Mouse (Mus musculus) bone marrow, adult 2 months (tissue): Measurements from ENCODE around the gene Cebpb. TPM values are rescaled to one million over a fixed set of nuclear protein-coding genes. Genes with fewer than 3 reads are reported as not detected.
"Not testable (repeated sequence)": the region's sequence is repeated elsewhere in the genome, so short reads cannot be mapped to it uniquely, and the experiment has no call there.

Experiments
- H3K27ac ChIP-seq: fragments of 200-500 bp; 2 replicates; pipeline ENCODE4 v1.5.1; 2012; ENCODE audit warnings: low read depth, mild to moderate bottlenecking, control low read depth, inconsistent platforms, low read length; ENCODE audit not compliant: control insufficient read depth, poor library complexity, insufficient read depth
- H3K4me1 ChIP-seq: fragments of 200-500 bp; 2 replicates; pipeline ENCODE4 v1.6.1; 2011; ENCODE audit warnings: low read length; ENCODE audit not compliant: control insufficient read depth, insufficient read depth
- H3K4me3 ChIP-seq: fragments of 200-500 bp; replicated peaks from 2 replicates; pipeline ENCODE3; 2011; ENCODE audit warnings: mild to moderate bottlenecking, low read depth, low read length, control low read depth; ENCODE audit not compliant: control insufficient read depth
- CTCF ChIP-seq: fragments of 200-500 bp; IDR thresholded peaks from 2 replicates; pipeline ENCODE4 v1.5.1; 2011; ENCODE audit warnings: low read length, control low read depth; ENCODE audit not compliant: control insufficient read depth, insufficient read depth
- POLR2A ChIP-seq: fragments of 200-500 bp; IDR thresholded peaks from 2 replicates; pipeline ENCODE4 v1.6.1; 2011; ENCODE audit warnings: low read depth, mild to moderate bottlenecking, control low read depth, low read length, borderline replicate concordance; ENCODE audit not compliant: control insufficient read depth
- WGBS: fragments of 180-500 bp; shearing (Covaris S2); methylation state at CpG from one replicate; pipeline ENCODE4 v1.1.7; 2018; 5-methylcytosine and 5-hydroxymethylcytosine counted together
- polyA plus RNA-seq: library from polyadenylated mRNA; stranded (reverse); fragments of >200 nt; gene quantifications from 2 replicates; pipeline ENCODE4 v1.2.4, GENCODE M21; 2011; ENCODE audit warnings: low replicate concordance; ENCODE audit not compliant: missing spikeins, insufficient read depth, insufficient read length

Cebpb gene
- 13.0 and 19.5 TPM in 2 replicates for polyA plus RNA-seq

- H3K27ac ChIP-seq = peak within 1 kb of the TSS; percentile 95
- under 1% methylated on average over 145 of the region's 147 CpGs for WGBS
- H3K4me1 ChIP-seq = no peaks in the 10 kb centered on the region; the same call in 1 of the 2 replicates
- TF ChIP-seq POLR2A (peak; percentile 66; the same call in 1 of the 2 replicates), CTCF (peak; percentile 55; the same call in 1 of the 2 replicates)
- peak within 1 kb of the TSS; percentile 76 for H3K4me3 ChIP-seq
Measured at GRCm38 (mm10) chr2:167688498-167689451, at the start of gene Cebpb. Gene Cebpb, plus strand, starts transcription at chr2:167688915.

DNA sequence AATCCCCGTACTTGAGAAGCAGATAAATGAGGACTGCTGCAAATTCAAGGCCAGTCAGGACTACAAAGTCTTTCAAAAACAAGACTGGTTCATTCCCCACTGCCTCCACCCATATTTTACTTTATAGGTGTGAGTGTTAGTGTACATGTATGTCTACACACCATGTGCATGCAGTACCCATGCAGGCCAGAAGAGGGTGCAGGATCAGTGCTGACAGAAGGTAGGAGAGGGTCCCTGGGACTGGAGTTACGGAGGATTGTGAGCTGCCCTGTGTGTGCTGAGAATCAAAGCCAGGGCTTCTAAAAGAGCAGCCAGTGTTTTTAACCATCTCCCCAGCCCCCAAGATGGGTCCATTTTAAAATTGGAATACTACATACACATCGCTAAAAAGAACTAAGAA, 48.4 kb upstream of the Cebpb start:
- TF ChIP-seq CTCF = peak; percentile 71
- no peak for TF ChIP-seq POLR2A
- H3K4me3 ChIP-seq = no peak overlapping the region
- H3K4me1 ChIP-seq = no peaks in the 10 kb centered on the region; the same call in 1 of the 2 replicates
- no peak overlapping the region for H3K27ac ChIP-seq
- 71% methylated on average over 3 of the region's 3 CpGs for WGBS

DNA sequence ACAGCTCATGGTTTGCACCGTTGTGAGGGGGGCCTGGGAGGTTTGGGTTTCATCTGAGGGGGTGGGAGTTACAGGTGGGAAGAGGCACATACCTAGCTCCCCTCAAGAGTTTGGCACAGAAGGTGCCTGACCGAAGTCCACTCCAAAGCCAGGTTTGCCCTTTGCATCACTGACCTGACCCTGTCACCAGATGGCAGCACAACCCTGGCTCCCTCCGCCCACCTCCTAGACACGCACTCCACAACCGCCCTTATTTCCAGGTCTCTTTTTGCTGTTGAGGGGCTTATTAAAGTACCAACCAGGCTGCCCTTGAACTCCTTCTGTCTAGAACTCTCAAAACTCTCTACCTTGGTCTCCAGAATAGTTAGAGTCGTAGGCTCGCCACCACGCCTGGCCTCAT, 47.4 kb upstream of the Cebpb start:
- Histone ChIP-seq H3K27ac (no peak overlapping the region), H3K4me1 (no peaks in the 10 kb centered on the region; the same call in 1 of the 2 replicates), H3K4me3 (no peak overlapping the region)
- TF ChIP-seq CTCF = peak; percentile 98
- TF ChIP-seq POLR2A = no peak
- 8% methylated on average over 8 of the region's 8 CpGs for WGBS

DNA sequence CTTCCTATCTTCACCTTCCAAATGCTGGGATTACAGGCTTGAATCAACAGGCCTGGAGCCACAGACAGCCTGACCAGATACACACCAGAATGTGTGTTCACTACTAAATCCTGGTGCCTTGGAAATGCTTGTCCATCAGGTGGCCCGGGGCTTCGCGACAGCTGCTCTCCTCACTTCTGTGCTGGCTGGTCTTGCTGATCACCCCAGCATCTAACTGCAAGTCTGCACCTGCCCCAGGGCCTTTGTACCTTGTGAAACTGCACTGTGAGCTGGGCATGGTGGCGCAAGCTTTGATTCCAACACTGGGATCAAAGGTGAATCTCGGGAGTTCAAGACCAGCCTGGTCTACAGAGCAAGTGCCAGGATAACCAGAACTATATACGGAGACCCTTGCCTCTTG, 46.6 kb upstream of the Cebpb start:
- no peak overlapping the region for H3K27ac ChIP-seq
- TF ChIP-seq CTCF (no peak), POLR2A (no peak)
- no peaks in the 10 kb centered on the region; the same call in 1 of the 2 replicates for H3K4me1 ChIP-seq
- 89% methylated on average over 6 of the region's 6 CpGs for WGBS
- H3K4me3 ChIP-seq = no peak overlapping the region

DNA sequence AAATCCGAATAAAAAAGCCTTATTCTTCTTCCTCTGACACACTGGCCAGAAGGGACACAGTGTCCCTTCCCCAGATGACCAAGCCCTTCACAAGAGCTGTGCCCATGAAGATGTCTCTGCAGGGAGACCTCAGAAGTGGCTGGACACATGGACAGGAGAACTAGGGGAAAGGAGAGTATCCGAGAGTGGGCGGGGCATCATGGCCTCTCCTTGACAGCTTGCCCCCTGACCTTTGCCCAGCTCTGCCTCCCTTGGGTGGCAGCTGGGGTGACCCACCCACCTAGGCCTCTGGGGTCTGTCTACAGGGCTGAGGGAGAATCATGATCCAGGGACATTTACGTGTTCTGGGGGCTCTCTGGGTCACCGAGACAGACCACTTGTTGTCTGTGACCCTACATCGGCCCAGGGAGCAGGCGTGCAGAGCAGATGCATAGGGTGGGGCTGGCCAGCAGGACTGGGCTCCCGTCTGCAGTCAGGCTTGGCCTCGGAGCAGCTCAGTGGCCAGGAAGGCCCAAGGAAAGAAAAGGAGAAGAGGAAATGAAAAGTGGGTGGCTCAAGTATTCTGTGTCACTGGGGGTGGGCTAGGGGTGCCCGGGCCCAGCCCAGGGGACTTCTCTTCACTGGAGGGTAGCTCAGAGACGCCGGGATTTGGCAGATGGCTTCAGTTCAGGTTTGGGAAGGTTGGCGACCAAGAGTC, 45.2 kb upstream of the Cebpb start:
- not testable (repeated sequence) for H3K4me1 ChIP-seq, H3K4me3 ChIP-seq, H3K27ac ChIP-seq
- WGBS = 77% methylated on average over 13 of the region's 13 CpGs

DNA sequence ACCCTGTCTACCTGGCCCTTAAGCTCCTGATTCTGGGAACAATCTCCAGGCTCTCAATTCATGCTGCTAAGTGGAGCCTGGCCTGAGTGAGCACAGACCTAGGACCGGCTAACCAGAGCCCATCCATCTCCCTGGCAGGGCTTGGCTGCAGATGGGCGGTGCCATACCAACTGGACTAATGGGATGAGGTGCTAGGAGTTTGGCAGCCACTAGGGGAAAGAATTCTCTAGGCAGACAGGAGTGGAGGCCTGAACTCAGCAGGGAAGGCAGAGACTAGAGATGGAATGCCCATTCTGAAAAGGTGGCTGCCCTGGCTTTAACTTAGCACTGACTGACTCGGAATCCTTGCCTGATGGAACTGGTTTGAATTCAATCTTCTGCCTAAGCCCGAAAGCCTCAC, 42.3 kb upstream of the Cebpb start:
- Histone ChIP-seq H3K4me3 (no peak overlapping the region), H3K4me1 (peaks cover 11% of the 10 kb centered on the region), H3K27ac (no peak overlapping the region)
- 88% methylated on average over 4 of the region's 4 CpGs for WGBS
- TF ChIP-seq POLR2A (no peak), CTCF (no peak)

DNA sequence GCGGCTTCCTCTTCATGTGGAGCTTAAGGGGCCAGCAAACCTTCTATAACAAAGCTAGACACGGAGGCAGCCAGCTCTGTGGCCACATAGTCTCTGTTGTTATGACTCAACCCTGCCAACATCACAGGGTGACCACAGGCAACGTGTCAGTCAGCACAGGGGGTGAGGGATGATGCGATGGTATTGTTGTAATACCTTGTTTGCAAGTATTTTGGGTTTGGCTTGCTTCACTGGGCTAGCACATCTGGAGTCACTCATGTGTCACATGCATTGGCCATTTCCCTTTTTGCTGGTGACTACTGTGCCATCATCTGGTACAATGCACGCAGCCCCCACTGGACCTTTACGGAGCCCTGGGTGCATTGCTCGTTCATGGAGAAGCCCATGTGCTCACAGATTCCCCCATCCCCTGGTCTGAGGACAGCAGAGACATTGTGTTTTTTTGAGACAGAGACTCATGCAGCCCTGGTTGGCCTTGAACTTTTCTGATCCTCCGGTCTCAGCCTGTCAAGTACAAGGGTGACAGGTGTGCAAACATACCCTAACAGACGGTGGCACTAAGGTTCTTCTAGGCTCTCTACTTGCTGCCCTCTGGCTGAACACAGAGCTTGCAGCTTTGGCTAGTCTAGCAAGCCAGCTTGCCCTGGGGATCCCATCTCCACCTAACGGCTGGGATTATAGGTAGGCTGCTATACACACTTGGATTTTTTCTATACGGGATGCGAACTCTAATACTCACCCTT, 39.3 kb upstream of the Cebpb start:
- TF ChIP-seq CTCF = no peak
- no peak for TF ChIP-seq POLR2A
- peaks cover 11% of the 10 kb centered on the region for H3K4me1 ChIP-seq
- no peak overlapping the region for H3K4me3 ChIP-seq
- H3K27ac ChIP-seq = peak overlapping the region; percentile 36
- WGBS = 62% methylated on average over 12 of the region's 12 CpGs

GRCm38 (mm10) chr2:167651622-167652021, 37.1 kb upstream of the Cebpb start:
- TF ChIP-seq POLR2A (no peak), CTCF (no peak)
- 88% methylated on average over 9 of the region's 9 CpGs for WGBS
- H3K4me1 ChIP-seq = peaks cover 11% of the 10 kb centered on the region
- H3K4me3 ChIP-seq = no peak overlapping the region
- H3K27ac ChIP-seq = no peak overlapping the region
